Mouse (Mus musculus) erythroblast, embryonic 14.5 days (primary cell): ENCODE results near the gene Rbp1.

Experiments
- GATA1 ChIP-seq: IDR thresholded peaks from 2 replicates; pipeline ENCODE4 v1.6.1; 2012; ENCODE audit warnings: low read length, inconsistent platforms, mixed read lengths
- TAL1 ChIP-seq: IDR thresholded peaks from 3 replicates; pipeline ENCODE4 v1.6.1; 2012; ENCODE audit warnings: low read length, inconsistent platforms, mixed read lengths

DNA sequence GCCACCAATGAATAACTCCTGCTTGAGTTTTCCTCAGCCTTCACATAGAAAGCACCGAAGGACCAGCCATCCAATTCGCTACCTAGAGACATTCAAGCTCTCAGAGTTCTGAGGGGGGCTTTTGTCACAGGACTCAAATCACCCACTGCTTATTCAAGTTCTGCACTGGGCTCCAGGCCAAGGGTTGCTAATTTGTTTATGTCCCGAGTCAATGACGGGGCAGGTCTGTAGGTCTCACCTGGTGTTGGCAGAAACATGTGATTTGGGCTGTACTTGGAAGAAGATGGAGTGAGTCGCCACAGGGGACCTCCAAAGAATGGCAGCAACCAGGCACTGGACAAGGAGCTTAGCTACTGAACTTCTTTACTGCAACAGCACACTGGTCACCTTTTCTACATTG lies 68.3 kb downstream of the Rbp1 start:
- TF ChIP-seq GATA1 (no peak), TAL1 (no peak)
